Mouse (Mus musculus): ENCODE data around the gene C1ql2. TPM values are rescaled to one million over a fixed set of nuclear protein-coding genes. Genes with fewer than 3 reads are reported as not detected.

The C1ql2 gene
- polyA plus RNA-seq, 1 experiment from 2014 or later: not detected

DNA sequence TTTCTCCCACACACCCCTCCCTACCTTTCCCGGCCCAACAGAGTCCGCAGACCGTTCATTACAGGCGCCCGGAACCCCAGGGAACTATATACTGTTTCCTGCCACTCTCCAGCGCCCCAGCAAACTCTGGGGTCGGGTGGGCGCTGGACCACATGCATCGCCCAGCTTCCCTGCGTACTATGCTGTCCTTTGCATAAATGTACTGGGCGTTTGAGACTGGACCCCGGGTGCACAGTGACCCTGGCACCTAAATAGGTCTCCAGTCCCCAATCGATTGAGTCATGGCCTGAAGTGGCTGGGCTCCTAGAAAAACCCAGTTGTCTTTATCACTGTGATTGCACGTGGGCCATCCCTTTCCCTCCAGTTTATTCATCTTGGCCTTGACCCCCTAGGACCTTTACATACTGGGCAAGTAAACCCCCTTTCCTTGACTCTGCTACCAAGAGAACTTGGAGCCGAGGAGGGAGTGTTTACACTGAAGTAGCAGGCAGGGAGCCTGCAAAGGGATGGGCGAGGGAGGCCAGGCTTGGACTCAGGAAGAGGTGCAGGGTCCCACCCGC is 1.5 kb downstream of the C1ql2 start:
- H3K27me3 ChIP-seq (ENCODE audit: insufficient read depth, low read length): peaks cover 58% of the 10 kb centered on the region
- no peak for TF ChIP-seq EP300 (IDR thresholded peaks at IDR 0.05; ENCODE audit: low read depth)
- TF ChIP-seq CTCF (IDR thresholded peaks at IDR 0.05; ENCODE audit: low read depth): no peak
- no peaks in the 10 kb centered on the region for H3K36me3 ChIP-seq (replicated peaks; ENCODE audit: insufficient read depth, low read length)
- H3K9me3 ChIP-seq (ENCODE audit: low read length): no peaks in the 10 kb centered on the region
- H3K9ac ChIP-seq (replicated peaks): no peak overlapping the region
- H3K4me3 ChIP-seq (ENCODE audit: low read depth, low read length): peak overlapping the region; percentile 15; the same call in 1 of the 2 replicates
- ATAC-seq (no peak), DNase-seq (no peak)
- H3K4me1 ChIP-seq (ENCODE audit: insufficient read depth): no peaks in the 10 kb centered on the region
- H3K4me2 ChIP-seq (ENCODE audit: low read depth, low read length): 0 out of 2 replicates have a peak overlapping the region, but pooled peaks have one; percentile 6
- 3% methylated on average over 17 of the region's 17 CpGs for WGBS (ENCODE audit: insufficient replicate concordance)
- no peak overlapping the region for H3K27ac ChIP-seq (ENCODE audit: low read depth)

DNA sequence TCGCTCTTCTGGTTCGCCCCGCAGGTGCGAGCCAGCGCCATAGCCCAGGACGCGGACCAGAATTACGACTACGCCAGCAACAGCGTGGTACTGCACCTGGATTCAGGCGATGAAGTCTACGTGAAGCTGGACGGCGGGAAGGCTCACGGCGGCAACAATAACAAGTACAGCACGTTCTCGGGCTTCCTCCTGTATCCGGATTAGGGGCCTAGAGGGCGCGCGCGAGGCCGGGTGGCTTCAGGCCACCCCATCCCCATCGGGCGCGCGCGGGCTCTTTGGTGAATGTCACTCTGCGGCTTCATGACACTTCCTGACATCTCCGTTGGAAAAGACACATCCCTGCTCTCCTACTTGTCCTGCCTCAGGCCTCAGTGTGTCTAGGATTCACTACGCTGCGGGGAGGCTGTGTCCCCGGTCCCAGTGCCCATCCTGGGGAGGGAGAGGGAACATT is 2.0 kb downstream of the C1ql2 start:
- Histone ChIP-seq H3K4me1 (ENCODE audit: insufficient read depth) (no peaks in the 10 kb centered on the region), H3K9ac (replicated peaks) (no peak overlapping the region), H3K36me3 (replicated peaks; ENCODE audit: insufficient read depth, low read length) (no peaks in the 10 kb centered on the region), H3K4me3 (ENCODE audit: low read depth, low read length) (peak overlapping the region; percentile 15; the same call in 1 of the 2 replicates), H3K9me3 (ENCODE audit: low read length) (no peaks in the 10 kb centered on the region), H3K4me2 (ENCODE audit: low read depth, low read length) (0 out of 2 replicates have a peak overlapping the region, but pooled peaks have one; percentile 6), H3K27me3 (ENCODE audit: insufficient read depth, low read length) (peaks cover 58% of the 10 kb centered on the region), H3K27ac (ENCODE audit: low read depth) (no peak overlapping the region)
- 1% methylated on average over 34 of the region's 34 CpGs for whole genome bisulfite sequencing (ENCODE audit: insufficient replicate concordance)
- TF ChIP-seq CTCF (IDR thresholded peaks at IDR 0.05; ENCODE audit: low read depth) (peak; percentile 33), EP300 (IDR thresholded peaks at IDR 0.05; ENCODE audit: low read depth) (no peak)
- ATAC-seq (no peak), DNase-seq (peak; percentile 35)

DNA sequence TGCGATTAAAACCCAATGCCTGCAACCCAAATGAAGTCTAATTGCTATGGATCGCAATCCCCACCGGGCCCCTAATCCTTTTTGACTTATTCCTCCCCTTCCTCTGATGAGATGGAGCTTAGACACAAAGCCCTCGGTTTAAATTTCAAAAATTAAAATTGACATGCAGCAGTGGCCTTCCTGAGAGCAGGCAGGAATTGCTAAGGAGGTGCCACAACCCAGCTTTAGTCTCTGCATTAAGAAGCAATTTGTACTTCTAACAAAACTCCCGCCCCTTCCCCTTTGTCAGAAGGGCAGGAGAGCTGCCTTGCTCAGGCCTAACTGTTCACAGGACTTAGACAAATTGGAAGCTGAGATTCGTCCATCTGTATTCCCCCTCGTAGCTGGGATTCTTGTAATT is 4.6 kb downstream of the C1ql2 start:
- Histone ChIP-seq H3K9ac (replicated peaks) (no peak overlapping the region), H3K27me3 (ENCODE audit: insufficient read depth, low read length) (peaks cover 36% of the 10 kb centered on the region), H3K4me3 (ENCODE audit: low read depth, low read length) (no peak overlapping the region), H3K27ac (ENCODE audit: low read depth) (no peak overlapping the region), H3K9me3 (ENCODE audit: low read length) (no peaks in the 10 kb centered on the region), H3K4me2 (ENCODE audit: low read depth, low read length) (no peak overlapping the region), H3K36me3 (replicated peaks; ENCODE audit: insufficient read depth, low read length) (no peaks in the 10 kb centered on the region), H3K4me1 (ENCODE audit: insufficient read depth) (no peaks in the 10 kb centered on the region)
- TF ChIP-seq EP300 (IDR thresholded peaks at IDR 0.05; ENCODE audit: low read depth) (no peak), CTCF (IDR thresholded peaks at IDR 0.05; ENCODE audit: low read depth) (no peak)
- DNase-seq (no peak), ATAC-seq (no peak)
- WGBS (ENCODE audit: insufficient replicate concordance): 32% methylated on average over 7 of the region's 7 CpGs

DNA sequence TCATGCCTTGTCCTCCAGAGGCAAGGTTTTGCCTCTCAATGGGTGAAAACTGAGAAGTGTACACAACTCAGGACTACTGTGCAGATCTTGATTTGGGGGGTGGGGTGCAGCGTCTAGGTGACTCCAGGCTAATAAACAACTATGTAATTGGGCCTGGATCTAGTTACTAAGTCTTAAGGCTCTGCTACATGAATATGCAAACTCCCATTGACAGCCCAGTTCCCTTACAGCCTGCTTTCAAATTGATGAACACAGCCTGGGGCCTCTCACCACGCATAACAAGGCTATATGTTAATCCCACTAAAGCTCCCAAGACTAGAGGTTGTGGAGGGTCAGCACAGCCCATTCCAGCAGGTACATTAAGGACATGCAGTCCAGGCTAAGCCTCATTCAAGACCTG is 14.0 kb downstream of the C1ql2 start:
- no peak overlapping the region for H3K27ac ChIP-seq (ENCODE audit: low read depth)
- TF ChIP-seq CTCF (IDR thresholded peaks at IDR 0.05; ENCODE audit: low read depth) (no peak), EP300 (IDR thresholded peaks at IDR 0.05; ENCODE audit: low read depth) (no peak)
- H3K36me3 ChIP-seq (replicated peaks; ENCODE audit: insufficient read depth, low read length): no peaks in the 10 kb centered on the region
- no peak overlapping the region for H3K4me2 ChIP-seq (ENCODE audit: low read depth, low read length)
- no peak for ATAC-seq
- no peak overlapping the region for H3K9ac ChIP-seq (replicated peaks)
- H3K9me3 ChIP-seq (ENCODE audit: low read length): no peaks in the 10 kb centered on the region
- H3K4me1 ChIP-seq (ENCODE audit: insufficient read depth): no peaks in the 10 kb centered on the region
- no peak for DNase-seq
- WGBS (ENCODE audit: insufficient replicate concordance): 43% methylated on average over 2 of the region's 2 CpGs
- no peak overlapping the region for H3K4me3 ChIP-seq (ENCODE audit: low read depth, low read length)
- no peaks in the 10 kb centered on the region for H3K27me3 ChIP-seq (ENCODE audit: insufficient read depth, low read length)

DNA sequence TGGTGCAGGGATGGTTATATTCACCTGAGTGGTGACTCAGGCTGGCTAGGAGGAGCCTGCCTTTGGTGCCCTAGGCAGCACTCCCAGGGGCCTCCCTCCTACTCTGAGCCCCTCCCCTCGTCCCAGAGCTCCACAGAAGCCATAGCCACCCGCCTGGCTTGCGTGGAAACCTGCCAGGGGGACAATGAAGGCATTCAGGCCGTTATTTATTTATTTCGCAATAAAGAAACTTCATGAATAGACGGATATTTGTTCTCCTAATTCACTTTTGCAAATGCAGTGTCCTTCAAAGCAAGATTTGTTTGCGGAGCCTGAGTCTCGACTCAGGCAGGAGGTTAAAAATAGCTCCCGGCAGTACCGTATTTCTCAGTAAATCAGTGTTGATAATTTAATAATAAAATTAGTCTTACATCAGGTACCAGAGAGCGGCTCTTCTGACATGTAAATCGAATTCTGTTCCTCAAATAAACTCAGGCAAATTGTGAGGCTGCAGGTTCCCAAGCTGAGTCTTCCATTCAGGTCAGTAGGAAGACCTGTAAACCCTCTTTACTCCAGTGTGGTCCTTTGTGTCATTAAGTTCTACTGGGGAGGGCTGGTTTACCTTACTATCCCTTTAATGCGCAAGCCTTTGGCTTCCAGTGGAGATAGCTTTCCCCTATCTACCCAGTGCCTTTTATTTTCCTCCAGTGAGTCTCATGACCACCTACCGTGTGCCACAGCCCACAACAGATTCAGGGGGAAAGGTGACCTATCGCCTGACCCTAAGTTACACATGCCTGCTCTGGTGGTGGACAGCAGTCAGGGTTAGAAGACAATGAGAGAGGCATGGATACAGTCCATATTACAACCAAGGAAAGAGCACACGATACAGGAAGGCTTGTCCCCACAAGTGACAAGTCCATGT is 17.2 kb downstream of the C1ql2 start:
- whole genome bisulfite sequencing (ENCODE audit: insufficient replicate concordance): 16% methylated on average over 16 of the region's 16 CpGs
- no peak overlapping the region for H3K27ac ChIP-seq (ENCODE audit: low read depth)
- H3K4me2 ChIP-seq (ENCODE audit: low read depth, low read length): peak overlapping the region; percentile 9; the same call in 1 of the 2 replicates
- DNase-seq (peak; percentile 20), ATAC-seq (peak; percentile 45; the same call in 1 of the 2 replicates)
- no peaks in the 10 kb centered on the region for H3K9me3 ChIP-seq (ENCODE audit: low read length)
- H3K36me3 ChIP-seq (replicated peaks; ENCODE audit: insufficient read depth, low read length): no peaks in the 10 kb centered on the region
- TF ChIP-seq CTCF (IDR thresholded peaks at IDR 0.05; ENCODE audit: low read depth) (no peak), EP300 (IDR thresholded peaks at IDR 0.05; ENCODE audit: low read depth) (no peak)
- no peaks in the 10 kb centered on the region for H3K4me1 ChIP-seq (ENCODE audit: insufficient read depth)
- no peak overlapping the region for H3K4me3 ChIP-seq (ENCODE audit: low read depth, low read length)
- no peaks in the 10 kb centered on the region for H3K27me3 ChIP-seq (ENCODE audit: insufficient read depth, low read length)
- no peak overlapping the region for H3K9ac ChIP-seq (replicated peaks)

DNA sequence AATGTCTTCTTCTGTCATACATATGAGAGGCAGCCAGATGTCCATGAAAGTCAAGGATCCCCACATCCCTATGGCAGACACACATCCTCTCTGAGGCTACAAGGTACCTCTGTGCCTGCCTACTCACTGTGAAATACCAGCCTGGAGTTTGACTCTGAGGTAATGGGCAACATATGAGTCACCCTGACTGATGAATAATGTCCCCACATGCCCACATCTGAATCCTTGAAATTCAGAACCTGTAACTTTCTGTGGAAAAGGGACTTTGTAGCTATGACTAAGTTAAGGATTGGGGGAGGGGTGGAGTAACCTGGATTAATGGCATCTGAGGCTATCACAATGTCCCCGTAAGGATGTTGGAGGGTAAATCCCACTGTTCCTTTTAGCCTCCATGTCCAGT is 23.3 kb downstream of the C1ql2 start:
- ATAC-seq (no peak), DNase-seq (no peak)
- Histone ChIP-seq H3K9ac (replicated peaks) (no peak overlapping the region), H3K9me3 (ENCODE audit: low read length) (no peaks in the 10 kb centered on the region), H3K4me2 (ENCODE audit: low read depth, low read length) (no peak overlapping the region), H3K4me1 (ENCODE audit: insufficient read depth) (no peaks in the 10 kb centered on the region), H3K27me3 (ENCODE audit: insufficient read depth, low read length) (no peaks in the 10 kb centered on the region), H3K36me3 (replicated peaks; ENCODE audit: insufficient read depth, low read length) (no peaks in the 10 kb centered on the region), H3K27ac (ENCODE audit: low read depth) (no peak overlapping the region), H3K4me3 (ENCODE audit: low read depth, low read length) (no peak overlapping the region)
- TF ChIP-seq EP300 (IDR thresholded peaks at IDR 0.05; ENCODE audit: low read depth): no peak
- no peak for TF ChIP-seq CTCF (IDR thresholded peaks at IDR 0.05; ENCODE audit: low read depth)
- WGBS (ENCODE audit: insufficient replicate concordance): 76% methylated on average over 1 of the region's 1 CpGs
